Mouse (Mus musculus) midbrain, embryonic 10.5 days (tissue): ENCODE measurements at regions not wholly inside any gene's neighbourhood (a gene's known extent, or its start where the extent isn't known, plus 50 kb on each side); places are given as distances from the start of the nearest gene placed in this dataset.

Experiments
- DNase-seq: peaks from one replicate; pipeline ENCODE4 v3.0.0-alpha.2; 2017; ENCODE audit warnings: low spot score
- H3K27ac ChIP-seq: fragments of 300-500 bp; sonication (generic); replicated peaks from 2 replicates; pipeline ENCODE4 v1.5.1; 2016; ENCODE audit warnings: mild to moderate bottlenecking
- H3K27me3 ChIP-seq: fragments of 300-500 bp; sonication (generic); 2 replicates; pipeline ENCODE4 v1.6.1; 2016; ENCODE audit warnings: low read depth, mild to moderate bottlenecking; ENCODE audit not compliant: poor library complexity, severe bottlenecking
- H3K36me3 ChIP-seq: fragments of 300-500 bp; sonication (generic); 2 replicates; pipeline ENCODE4 v1.6.1; 2016; ENCODE audit warnings: mild to moderate bottlenecking, moderate library complexity
- H3K4me1 ChIP-seq: fragments of 300-500 bp; sonication (generic); 2 replicates; pipeline ENCODE4 v1.6.1; 2016
- H3K4me3 ChIP-seq: fragments of 300-500 bp; sonication (generic); 2 replicates; pipeline ENCODE4 v1.5.1; 2016; ENCODE audit warnings: mild to moderate bottlenecking, moderate library complexity
- H3K9me3 ChIP-seq: fragments of 300-500 bp; sonication (generic); replicated peaks from 2 replicates; pipeline ENCODE4 v1.6.1; 2016; ENCODE audit warnings: mild to moderate bottlenecking
- WGBS: fragments of 180-500 bp; shearing (Covaris S2); methylation state at CpG from one replicate; pipeline ENCODE4 v1.1.7; 2016; 5-methylcytosine and 5-hydroxymethylcytosine counted together

DNA sequence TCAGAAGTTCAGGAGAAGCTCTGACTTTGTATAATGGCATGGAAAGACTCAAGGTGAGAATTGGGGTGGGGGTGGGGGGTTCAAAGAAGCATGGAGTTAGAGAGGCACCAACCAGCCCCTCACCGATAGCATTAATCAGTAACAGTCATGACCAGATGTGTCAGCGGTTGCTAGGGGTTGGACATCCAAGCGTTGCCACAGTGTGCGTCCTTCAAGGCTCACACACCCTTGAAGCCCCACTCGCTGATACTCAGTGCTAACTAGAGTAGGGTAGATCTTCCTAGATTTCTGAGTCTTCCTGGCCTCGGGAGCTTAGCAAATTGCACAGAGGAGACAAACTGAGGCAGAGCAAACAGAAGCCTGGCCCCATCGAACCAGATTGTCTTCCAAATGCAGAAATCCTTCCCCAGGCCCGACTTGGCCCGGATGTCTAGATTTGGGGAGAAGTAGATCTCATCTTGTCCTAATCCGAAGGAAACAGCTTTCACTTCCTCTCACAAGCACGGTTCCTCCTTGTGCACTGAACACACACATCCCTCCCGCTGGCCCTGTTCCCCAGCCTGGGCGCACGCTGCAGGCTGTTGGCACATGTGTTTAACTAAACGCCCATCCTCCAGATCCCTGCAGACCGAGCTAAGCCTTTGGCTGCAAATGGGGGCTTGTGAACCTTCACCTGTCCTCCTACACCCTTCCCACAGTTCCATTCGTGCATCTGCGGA lies 73.1 kb upstream of the Vrk1 start:
- whole genome bisulfite sequencing = 89% methylated on average over 18 of the region's 18 CpGs
- H3K27me3 ChIP-seq = peaks cover 30% of the 10 kb centered on the region
- no peak overlapping the region for H3K27ac ChIP-seq
- DNase-seq = no peak
- H3K4me1 ChIP-seq = peaks cover 10% of the 10 kb centered on the region
- H3K4me3 ChIP-seq = no peak overlapping the region
- H3K9me3 ChIP-seq = no peaks in the 10 kb centered on the region; the same call in 1 of the 2 replicates
- H3K36me3 ChIP-seq = no peaks in the 10 kb centered on the region

DNA sequence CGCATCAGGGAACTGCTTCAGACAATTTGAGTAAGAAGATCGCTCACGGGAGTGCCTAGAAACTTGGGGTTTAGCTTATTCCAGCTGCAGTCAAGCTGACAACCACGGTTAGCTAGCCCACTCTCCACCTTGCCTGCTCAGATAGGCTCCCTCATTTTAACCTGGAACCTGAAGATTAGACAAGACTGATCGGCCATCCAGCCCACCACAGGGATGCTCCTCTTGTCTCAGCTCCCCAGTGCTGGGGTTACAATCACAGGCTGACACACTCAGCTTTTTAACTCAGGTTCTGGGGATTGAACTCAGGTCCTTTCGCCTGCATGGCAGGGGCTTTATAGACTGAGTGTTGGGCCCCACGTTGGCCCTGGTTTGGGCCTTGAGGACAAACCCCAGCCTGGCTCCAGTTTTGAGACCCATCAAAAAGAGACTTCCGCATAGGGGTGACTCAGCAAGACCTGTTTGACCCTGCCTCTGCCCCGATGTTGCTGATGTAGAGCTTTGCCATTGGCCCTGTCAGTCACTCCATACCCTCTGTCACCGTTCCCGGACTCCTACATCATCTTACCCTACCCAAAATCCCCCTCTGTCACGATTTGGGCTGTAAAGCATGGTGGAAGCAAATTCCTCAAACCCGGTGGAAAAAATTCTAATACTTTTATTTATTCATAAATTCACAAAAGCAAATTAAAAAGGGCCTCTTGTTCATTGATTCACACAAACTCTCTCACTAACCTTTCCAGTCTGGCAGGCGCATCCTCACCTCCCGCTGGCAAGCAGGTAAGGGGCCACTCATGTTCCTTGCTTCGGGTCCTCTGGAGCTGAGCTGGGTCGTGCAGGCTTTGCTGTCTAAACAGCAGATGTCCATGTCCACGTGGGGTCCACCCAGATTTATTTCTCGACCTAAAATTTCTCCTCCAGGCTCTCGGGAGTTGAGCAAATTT lies 67.6 kb upstream of the Vrk1 start:
- Histone ChIP-seq H3K36me3 (no peaks in the 10 kb centered on the region), H3K27me3 (no peaks in the 10 kb centered on the region), H3K4me1 (no peaks in the 10 kb centered on the region), H3K27ac (no peak overlapping the region), H3K9me3 (no peaks in the 10 kb centered on the region), H3K4me3 (no peak overlapping the region)
- no peak for DNase-seq
- 82% methylated on average over 20 of the region's 20 CpGs for WGBS

DNA sequence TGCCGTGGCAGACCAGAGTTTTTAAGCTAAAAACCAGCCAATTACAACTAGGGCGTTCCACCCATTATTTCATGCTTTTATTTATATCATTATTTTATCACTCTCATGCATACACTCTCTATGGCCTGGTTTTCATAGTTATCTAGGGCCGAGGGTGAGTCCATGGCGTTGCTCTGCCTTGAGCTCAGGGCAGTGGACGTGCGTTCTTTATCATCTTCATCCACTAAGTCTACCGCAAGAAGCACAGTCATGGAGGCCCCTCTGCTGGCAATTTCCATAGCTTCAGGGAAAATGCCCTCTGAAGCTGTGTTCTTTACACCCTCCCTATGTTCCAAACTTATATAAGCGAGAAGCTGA lies 67.0 kb upstream of the Vrk1 start:
- Histone ChIP-seq H3K9me3 (no peaks in the 10 kb centered on the region), H3K4me1 (no peaks in the 10 kb centered on the region), H3K27ac (no peak overlapping the region), H3K36me3 (no peaks in the 10 kb centered on the region), H3K27me3 (no peaks in the 10 kb centered on the region), H3K4me3 (no peak overlapping the region)
- DNase-seq = no peak
- 86% methylated on average over 8 of the region's 8 CpGs for WGBS

- no peak for DNase-seq
- Histone ChIP-seq H3K36me3 (no peaks in the 10 kb centered on the region), H3K27me3 (no peaks in the 10 kb centered on the region), H3K4me3 (no peak overlapping the region), H3K27ac (no peak overlapping the region), H3K4me1 (no peaks in the 10 kb centered on the region), H3K9me3 (no peaks in the 10 kb centered on the region)
- WGBS = 62% methylated on average over 5 of the region's 5 CpGs
Measured at GRCm38 (mm10) chr12:105947332-105947731, 62.7 kb upstream of the Vrk1 start.

GRCm38 (mm10) chr12:105948322-105948721 lies 61.7 kb upstream of the Vrk1 start:
- H3K9me3 ChIP-seq = no peaks in the 10 kb centered on the region
- H3K27me3 ChIP-seq = no peaks in the 10 kb centered on the region
- no peaks in the 10 kb centered on the region for H3K4me1 ChIP-seq
- H3K36me3 ChIP-seq = no peaks in the 10 kb centered on the region
- 86% methylated on average over 2 of the region's 2 CpGs for WGBS
- H3K4me3 ChIP-seq = no peak overlapping the region
- no peak for DNase-seq
- H3K27ac ChIP-seq = no peak overlapping the region

GRCm38 (mm10) chr12:105955764-105956290 lies 54.2 kb upstream of the Vrk1 start:
- H3K27ac ChIP-seq = peak overlapping the region; percentile 13; the same call in 1 of the 2 replicates
- 68% methylated on average over 1 of the region's 1 CpGs for WGBS
- H3K9me3 ChIP-seq = no peaks in the 10 kb centered on the region
- H3K4me3 ChIP-seq = no peak overlapping the region
- H3K27me3 ChIP-seq = peaks cover 29% of the 10 kb centered on the region
- H3K36me3 ChIP-seq = no peaks in the 10 kb centered on the region
- H3K4me1 ChIP-seq = peaks cover 32% of the 10 kb centered on the region
- DNase-seq = no peak

- DNase-seq = no peak
- peaks cover 51% of the 10 kb centered on the region for H3K4me1 ChIP-seq
- H3K9me3 ChIP-seq = no peaks in the 10 kb centered on the region
- H3K4me3 ChIP-seq = no peak overlapping the region
- H3K27me3 ChIP-seq = peaks cover 65% of the 10 kb centered on the region
- 70% methylated on average over 7 of the region's 7 CpGs for WGBS
- no peaks in the 10 kb centered on the region for H3K36me3 ChIP-seq
- no peak overlapping the region for H3K27ac ChIP-seq
Measured at GRCm38 (mm10) chr12:105959756-105960155, 50.3 kb upstream of the Vrk1 start.
